Mouse (Mus musculus): ENCODE results near the gene Chmp5.
"Not testable (repeated sequence)": the region's sequence is repeated elsewhere in the genome, so short reads cannot be mapped to it uniquely, and the experiment has no call there.

Gene Chmp5

GRCm38 (mm10) chr4:40948160-40948708 is at the start of gene Chmp5, which contains the start of gene Bag1:
Chmp5 (plus strand) TSS chr4:40948407.
Bag1 (minus strand) TSS chr4:40948294.
- peak; percentile 97 for DNase-seq

GRCm38 (mm10) chr4:40898476-40899044 is 49.6 kb upstream of the Chmp5 start:
- DNase-seq: no peak

DNA sequence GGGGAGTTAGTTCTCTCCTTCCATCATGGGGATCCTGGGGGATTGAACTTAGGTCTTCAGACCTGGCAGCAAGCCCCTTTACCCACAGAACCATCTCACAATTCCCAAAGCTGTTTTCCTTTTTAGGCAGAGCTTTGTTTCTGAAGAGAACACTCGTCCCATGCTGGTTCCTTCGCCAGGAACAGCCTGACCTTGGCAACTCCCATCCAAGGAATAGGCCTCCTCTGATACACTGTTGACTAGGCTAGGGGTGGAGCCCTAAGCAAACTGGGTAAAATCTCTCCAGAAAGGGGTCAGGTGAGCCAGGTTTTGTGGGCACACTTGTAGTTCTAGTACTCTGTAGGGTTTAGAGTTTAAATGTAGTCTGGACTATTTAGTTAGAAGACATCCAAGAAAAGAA is 48.9 kb upstream of the Chmp5 start:
- DNase-seq: no peak

- no peak for DNase-seq
Measured at GRCm38 (mm10) chr4:40900071-40900470, 48.1 kb upstream of the Chmp5 start.

DNA sequence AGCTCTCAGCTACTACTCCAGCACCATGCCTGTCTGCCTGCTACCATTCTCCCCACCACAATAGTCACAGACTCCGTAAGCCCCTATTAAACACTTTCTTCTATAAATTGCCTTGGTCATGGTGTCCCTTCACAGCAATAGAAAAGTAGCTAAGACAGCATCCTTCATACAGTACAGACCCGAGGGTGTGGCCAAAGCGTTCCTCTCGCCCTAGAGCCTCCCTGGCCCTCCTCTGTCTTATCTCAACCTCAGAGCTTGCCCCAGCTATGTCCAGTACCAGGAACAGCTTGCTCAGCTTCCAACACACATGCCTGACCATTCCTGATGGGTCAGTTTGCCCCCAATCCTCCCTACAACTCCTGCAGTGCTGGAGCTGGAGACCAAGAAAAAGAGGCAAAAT is 47.6 kb upstream of the Chmp5 start:
- no peak for DNase-seq

GRCm38 (mm10) chr4:40906298-40906697 is 41.9 kb upstream of the Chmp5 start:
- DNase-seq: no peak

DNA sequence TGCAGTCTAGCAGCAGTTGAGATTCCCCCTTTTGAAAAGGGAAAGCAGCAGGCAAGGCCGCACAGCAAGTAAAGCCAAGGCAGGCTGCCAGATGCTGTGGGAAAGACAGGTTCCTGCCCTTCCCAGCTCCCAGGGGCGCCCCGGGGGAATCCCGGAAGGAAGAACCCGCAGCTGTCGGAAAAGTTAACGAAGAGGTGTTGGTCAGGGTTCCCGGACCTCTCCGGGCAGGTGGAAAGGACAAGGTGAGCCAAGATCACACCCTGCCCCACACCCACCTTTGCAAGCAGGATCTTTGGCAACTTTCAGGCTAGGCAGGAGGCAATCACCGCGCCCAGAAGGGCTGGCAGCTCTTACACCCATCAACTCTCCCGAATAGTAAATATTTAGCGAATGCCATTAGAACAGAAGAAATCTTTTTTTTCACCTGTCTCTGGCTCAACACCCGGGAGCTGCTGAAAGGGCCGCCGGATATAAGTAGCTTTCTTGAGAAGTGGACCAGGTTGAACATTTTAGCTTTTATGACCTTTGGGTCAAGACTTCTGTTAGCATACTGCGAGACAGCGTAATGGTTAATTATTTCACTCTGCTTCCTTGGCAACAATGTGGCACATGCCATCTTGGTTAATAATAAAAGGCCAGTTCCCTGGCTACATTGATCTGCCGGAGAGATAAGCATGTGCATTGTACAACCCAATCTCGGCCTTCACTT is 39.8 kb upstream of the Chmp5 start:
- no peak for DNase-seq

DNA sequence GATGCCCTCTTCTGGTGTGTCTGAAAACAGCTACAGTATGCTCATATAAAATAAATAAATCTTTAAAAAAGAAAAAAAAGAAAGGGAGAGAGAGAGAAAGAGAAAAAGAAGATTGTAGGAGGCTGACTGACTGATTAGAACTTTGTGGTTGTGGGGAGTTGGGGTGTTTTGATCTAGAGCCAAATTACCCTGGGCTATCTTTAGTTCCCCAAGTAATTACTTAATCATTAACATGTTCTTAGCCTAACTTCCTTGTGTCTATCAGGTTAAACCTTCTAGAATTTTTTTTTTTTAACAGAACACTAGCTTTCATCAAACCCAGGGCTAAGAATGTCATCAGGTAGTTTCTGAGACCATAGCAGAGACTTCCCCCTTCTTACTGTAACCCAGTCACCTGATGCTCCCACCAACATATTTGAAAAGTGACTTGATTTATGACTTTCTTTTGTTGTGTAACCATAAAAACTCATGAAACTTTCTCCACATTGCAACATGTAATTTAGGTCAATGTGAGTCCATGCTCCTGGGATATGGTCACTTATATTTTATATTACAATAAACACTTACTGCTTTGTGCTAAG is 33.8 kb upstream of the Chmp5 start:
- no peak for DNase-seq

DNA sequence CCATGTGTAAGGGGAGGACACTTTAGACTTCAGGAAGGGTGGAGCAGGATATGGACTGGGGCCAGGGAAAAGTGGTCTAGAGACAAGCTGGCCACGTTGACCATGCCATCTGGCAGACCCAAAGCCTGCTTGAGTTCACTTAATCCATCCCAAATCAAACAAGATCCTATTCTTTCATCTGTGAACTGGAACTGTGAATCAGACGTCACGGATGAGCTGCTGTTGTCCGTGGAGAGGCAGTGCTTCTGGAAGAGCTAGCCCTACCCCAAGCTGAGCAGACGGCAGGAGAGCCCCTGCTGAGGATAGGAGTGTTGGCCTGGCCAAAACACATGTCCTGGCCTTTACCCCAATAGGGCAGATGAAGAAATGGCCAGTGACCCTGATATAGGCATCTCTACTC is 32.3 kb upstream of the Chmp5 start:
- DNase-seq: no peak

DNA sequence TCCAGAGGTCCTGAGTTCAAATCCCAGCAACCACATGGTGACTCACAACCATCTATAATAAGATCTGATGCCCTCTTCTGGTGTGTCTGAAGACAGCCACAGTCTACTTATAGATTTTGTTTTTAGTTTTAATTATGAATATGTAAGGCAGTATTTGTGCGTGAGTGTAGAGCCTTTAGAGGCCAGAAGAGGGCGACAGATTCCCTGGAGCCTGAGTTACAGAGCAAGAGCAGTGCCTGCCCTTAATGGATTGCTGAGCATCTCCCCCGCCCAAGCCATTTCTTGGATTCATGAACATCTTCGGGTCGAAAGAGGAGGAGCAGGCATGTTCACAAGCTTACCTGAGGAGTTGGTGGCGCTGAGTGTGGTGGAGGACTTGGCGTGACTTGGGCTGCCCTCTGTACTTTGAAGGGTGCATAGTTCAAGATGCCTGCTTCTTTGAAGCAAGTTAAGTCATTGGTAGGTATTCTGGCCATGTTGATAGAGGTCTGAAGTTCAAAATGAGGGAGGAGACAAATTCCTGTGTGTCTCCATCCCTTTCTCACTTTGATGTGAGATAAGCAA is 31.5 kb upstream of the Chmp5 start:
- no peak for DNase-seq

GRCm38 (mm10) chr4:40919785-40920184 is 28.4 kb upstream of the Chmp5 start, which contains the start of gene Spink4:
Spink4 (plus strand) TSS chr4:40920052.
- DNase-seq: no peak

GRCm38 (mm10) chr4:40920576-40920975 is 27.6 kb upstream of the Chmp5 start:
- no peak for DNase-seq

DNA sequence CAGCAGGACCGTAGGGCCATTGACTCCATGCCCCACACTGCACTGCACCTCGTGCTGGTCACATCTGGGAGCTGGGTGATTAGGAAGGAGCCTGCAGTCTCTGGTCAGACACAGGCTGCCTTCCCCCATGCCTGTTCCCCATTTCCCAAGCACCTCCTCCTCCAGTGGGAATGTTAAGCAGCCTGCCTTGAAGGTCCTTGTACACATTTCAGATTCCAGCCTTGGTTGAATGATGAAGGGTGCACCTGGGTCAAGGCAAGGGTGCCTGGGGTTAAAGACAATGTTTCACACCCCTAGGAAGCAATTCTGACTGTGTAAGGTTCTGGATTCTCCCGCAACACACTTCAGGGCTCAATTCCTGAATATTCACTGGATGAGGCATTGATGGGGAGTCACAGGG is 26.9 kb upstream of the Chmp5 start:
- no peak for DNase-seq

- no peak for DNase-seq
Measured at GRCm38 (mm10) chr4:40923087-40923651, 25.0 kb upstream of the Chmp5 start.

- no peak for DNase-seq
Measured at GRCm38 (mm10) chr4:40925568-40925967, 22.6 kb upstream of the Chmp5 start.

- no peak for DNase-seq
Measured at GRCm38 (mm10) chr4:40929046-40929445, 19.2 kb upstream of the Chmp5 start.

DNA sequence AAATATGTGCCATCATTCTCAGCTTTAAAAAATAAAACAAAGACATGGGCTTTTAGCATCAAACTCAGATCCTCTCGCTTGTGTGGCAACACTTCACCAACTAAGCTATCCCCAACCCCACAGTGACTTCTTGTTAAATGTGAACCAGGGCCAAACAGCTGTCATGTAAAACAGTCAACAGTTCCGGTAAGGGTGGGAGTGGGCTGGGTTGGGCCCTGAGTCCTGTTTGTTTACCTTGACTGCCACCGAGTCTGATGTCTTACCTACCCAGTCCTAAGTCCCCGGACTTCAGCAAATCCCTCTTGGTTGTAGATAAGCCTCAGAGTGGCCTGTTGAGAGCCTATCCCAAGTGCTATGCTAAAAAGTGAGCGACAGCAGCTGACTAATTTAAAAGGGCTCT is 14.5 kb upstream of the Chmp5 start:
- DNase-seq: no peak

DNA sequence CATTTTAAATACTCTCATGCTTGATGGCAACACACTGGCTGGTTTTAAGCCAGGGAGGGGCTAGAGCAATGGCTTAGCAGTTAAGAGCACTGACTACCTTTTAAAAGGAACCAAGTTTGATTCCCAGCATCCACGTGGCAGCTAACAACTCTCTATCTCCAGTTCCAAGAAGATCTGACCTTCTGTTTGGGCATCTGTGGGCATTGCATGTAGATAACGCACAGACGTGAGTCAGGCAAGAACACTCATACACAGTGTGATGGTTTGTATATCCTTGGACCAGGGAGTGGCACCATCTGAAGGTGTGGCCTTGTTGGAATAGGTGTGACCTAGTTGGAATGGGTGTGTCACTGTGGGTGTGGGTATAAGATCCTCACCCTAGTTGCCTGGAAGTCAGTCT is 13.8 kb upstream of the Chmp5 start:
- not testable (repeated sequence) for DNase-seq

- DNase-seq: peak; percentile 45
Measured at GRCm38 (mm10) chr4:40936175-40936839, 11.9 kb upstream of the Chmp5 start.

DNA sequence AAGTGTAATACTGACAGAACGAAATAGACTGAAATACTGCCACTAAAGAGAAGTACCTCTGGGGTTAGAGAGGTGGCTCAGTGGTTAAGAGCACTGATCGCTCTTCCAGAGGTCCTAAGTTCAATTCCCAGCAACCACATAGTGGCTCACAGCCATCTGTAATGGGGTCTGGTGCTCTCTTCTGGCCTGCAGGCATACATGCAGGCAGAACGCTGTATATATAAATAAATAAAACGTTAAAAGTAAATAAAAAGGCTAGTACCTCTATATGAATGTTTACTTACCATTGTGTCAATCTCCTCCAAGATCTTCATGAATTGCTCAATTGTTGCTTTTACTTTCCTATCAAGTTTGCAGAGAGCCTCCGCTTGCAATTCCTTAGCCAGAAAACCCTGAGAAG is 9.4 kb upstream of the Chmp5 start:
- no peak for DNase-seq

GRCm38 (mm10) chr4:40943651-40944050 is 4.6 kb upstream of the Chmp5 start:
- DNase-seq: no peak

DNA sequence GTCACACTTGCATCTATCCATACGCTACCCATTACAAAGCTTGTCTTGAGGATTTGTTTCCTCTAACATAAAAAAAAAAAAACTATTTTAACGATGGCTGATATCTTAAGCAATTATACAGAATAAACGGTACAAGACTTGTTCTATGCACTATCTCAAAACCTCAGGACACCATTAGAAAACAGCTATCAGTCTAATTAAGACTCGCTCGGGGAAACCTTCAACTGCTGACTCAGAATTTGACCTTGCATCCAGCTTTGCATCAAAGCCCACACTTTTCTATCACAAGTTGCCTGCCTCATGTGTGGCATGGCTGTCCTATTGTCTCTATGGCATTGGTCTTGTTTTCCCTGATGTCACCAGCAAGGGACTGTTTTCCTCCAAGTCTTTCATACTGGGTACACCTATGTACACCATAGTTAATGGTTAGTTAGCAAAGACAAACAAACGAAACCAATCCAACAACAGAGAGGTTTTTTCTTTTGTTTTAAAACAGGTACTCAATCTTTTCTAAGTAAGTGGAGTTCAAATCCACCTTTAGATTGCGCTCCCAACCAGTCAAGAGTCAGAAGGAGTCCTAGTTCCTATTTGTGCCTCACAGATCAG is 1.6 kb upstream of the Chmp5 start:
- DNase-seq: no peak
